Mouse (Mus musculus): ENCODE data around the gene C1qtnf6. TPM values are rescaled to one million over a fixed set of nuclear protein-coding genes. Genes with fewer than 3 reads are reported as not detected.

The C1qtnf6 gene
- polyA plus RNA-seq (2017; shearing (Covaris generic)): 0.85 TPM

DNA sequence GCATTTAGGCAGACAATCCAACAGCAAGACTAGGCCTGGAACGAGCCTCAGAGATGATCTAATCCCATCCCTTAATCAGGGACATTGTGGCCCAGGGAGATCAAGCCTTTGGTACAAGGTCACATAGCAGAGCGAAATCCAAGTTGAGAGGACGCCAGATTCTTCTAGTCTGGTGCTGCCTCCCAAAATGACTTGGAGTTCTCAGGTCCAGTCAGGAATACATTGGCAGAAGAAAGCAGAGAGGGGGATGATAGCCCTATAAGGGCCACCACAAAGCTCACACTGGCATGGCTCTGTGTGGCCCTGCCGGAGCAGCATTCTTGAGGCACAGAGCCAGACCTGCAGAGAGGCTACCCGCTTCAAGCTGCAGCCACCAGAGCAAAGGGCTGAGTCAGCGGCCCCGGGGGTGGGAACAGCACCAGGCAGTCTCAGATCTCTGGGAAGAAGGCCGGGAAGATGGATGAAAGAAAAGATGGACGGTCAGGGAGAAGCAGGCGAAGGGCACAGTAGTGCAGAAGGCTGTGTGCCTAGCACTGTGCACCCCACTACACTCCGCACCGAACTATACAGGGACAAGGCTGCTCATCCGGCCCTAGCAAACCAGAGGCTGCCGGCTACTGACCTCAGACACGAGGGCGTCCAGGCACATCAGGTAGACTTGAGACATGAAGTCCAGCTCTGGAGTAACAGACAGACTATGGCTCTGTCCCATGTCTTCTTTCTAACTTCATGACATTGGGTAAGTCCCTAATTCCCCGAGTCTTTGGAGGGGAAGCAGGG, at the start of gene C1qtnf6:
Gene C1qtnf6, minus strand, starts transcription at position 746 of the 780 bp plus-strand sequence.

DNA sequence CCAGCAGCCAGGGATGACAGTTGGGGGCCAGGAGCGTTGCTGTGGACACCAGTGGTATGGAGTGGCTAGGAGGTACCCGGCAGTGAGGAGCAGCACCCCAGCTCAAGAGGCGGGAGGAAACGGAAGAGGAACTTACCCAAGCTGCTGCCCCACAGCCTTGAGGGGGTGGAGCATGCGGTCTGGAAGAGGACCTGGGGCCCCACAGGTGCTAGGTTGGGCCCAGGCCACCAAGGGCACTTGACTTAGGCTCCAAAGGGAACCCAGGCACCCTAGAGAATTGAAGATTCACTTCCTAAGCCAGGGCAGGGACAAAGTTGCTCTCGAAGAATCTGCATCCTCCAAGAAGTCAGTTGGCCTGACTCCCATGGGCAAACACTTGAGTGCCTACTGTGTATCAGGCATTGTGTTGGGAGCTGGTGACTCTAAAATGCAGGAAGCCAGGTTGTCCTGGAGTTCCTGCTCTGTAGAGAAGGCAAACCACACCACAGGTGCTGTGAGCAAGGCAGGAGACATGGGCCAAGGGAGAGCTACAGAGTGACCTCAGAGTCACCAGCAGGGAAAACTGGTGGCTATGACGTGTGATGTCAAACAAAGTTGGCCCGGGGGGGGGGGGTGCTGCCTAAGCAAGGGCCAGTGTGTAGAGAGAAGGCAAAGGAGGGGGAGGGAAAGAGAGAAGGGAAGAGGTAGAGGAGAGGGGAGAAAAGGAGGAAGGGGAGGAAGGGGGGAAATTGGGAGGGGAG, 41.6 kb upstream of the C1qtnf6 start, which contains the start of gene Rac2:
Gene Rac2, minus strand, starts transcription at position 126 of the 740 bp plus-strand sequence.

DNA sequence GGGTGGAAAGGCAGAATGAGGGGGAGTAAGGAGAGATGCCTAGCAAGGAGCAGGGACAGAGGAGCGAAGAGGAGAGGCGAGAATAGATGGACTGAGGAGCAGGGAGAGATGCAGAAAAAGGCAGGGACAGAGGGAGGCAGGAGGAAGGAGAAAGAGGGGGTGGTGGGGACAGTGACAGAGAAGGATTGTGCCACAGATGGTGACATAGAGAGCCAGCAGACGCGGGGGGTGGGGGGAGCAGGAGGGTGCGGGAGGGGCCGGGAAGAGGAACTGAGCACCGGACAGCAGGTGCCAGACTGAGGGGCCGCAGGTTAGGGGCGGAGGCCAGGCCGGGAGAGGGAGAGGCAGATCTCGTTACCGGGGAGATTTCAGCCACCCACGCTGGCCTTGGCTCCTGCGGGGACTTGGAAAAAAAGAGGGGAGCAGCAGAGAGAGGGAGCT, 13.4 kb upstream of the C1qtnf6 start, which contains the start of gene Sstr3:
Gene Sstr3, minus strand, starts transcription at position 125 of the 441 bp plus-strand sequence.

DNA sequence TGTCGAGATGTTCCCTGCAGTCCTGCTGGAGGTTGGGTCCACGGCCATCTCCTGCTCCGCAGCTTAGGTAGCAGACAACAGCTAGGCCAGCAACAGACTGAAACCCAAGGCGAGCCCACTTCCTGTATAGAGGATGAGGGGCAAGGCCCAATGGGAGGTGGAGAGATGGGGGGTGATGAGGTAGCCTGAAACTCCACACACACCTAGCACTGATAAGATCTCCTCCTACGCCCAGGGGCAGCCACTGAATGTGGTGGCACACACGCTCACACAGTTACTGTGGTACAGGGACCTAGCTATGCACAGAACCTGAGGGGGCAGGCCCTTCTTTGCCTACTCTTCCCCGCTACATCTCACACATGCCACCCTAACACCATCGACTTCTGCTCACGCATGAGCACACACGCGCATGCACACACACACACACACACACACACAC, 36.2 kb downstream of the C1qtnf6 start, which contains the start of gene Il2rb:
Gene Il2rb, minus strand, starts transcription at position 304 of the 439 bp plus-strand sequence.

Other genes starting within 250 kb of the C1qtnf6 start
- not detected for gene Csf2rb2, start 225.7 kb downstream of the C1qtnf6 start, polyA plus RNA-seq (2017; shearing (Covaris generic))
- gene Csf2rb, start 205.7 kb downstream of the C1qtnf6 start, polyA plus RNA-seq (2017; shearing (Covaris generic)): not detected
- not detected for gene Tex33, start 135.5 kb downstream of the C1qtnf6 start, polyA plus RNA-seq (2017; shearing (Covaris generic))
- gene Tst, start 125.5 kb downstream of the C1qtnf6 start, polyA plus RNA-seq (2017; shearing (Covaris generic)): 0.36 TPM
- gene Mpst, start 125.0 kb downstream of the C1qtnf6 start, polyA plus RNA-seq (2017; shearing (Covaris generic)): 5.0 TPM
- gene Kctd17, start 102.9 kb downstream of the C1qtnf6 start, polyA plus RNA-seq (2017; shearing (Covaris generic)): 16.4 TPM
- gene Tmprss6, start 62.8 kb downstream of the C1qtnf6 start, polyA plus RNA-seq (2017; shearing (Covaris generic)): not detected
- gene Il2rb, start 36.1 kb downstream of the C1qtnf6 start, polyA plus RNA-seq (2017; shearing (Covaris generic)): 461 TPM
- not detected for gene Sstr3, start 13.3 kb upstream of the C1qtnf6 start, polyA plus RNA-seq (2017; shearing (Covaris generic))
- gene Rac2, start 41.4 kb upstream of the C1qtnf6 start, polyA plus RNA-seq (2017; shearing (Covaris generic)): 1,705 TPM
- gene Cyth4, start 65.6 kb upstream of the C1qtnf6 start, polyA plus RNA-seq (2017; shearing (Covaris generic)): 224 TPM
- 0.12 TPM for gene Elfn2, start 187.4 kb upstream of the C1qtnf6 start, polyA plus RNA-seq (2017; shearing (Covaris generic))
- 120 TPM for gene Mfng, start 242.1 kb upstream of the C1qtnf6 start, polyA plus RNA-seq (2017; shearing (Covaris generic))